Mouse (Mus musculus) CH12F3 (cell line): ENCODE measurements around the gene Hypk.
"Not testable (repeated sequence)": the region's sequence is repeated elsewhere in the genome, so short reads cannot be mapped to it uniquely, and the experiment has no call there.

Source experiments
- in situ Hi-C: fragments of 300-500 bp; cut with MboI; formaldehyde crosslinking; loops from 2 replicates; pipeline ENCODE4 v1.14.3; 2020; ENCODE audit warnings: low sequenced_read_pairs

Gene Hypk

DNA sequence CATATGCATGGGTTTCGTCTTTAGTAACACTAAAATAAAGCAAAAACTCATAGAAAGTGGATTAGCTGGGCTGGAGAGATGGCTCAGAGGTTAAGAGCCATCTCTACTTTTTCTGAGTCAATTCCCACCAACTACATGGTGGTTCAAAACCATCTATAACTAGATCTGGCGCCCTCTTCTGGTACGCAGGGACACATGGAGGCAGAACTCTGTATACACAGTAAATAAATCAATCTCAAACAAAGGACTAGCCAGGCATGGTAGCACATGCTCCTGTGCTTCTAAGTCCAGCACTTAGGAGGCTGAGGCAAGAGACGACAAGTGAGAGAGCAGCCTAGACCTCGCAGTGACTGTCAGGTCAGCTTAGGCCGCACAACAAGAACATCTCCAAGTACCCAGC, 48.5 kb downstream of the Hypk start:
- in situ Hi-C loops: not testable (repeated sequence)

DNA sequence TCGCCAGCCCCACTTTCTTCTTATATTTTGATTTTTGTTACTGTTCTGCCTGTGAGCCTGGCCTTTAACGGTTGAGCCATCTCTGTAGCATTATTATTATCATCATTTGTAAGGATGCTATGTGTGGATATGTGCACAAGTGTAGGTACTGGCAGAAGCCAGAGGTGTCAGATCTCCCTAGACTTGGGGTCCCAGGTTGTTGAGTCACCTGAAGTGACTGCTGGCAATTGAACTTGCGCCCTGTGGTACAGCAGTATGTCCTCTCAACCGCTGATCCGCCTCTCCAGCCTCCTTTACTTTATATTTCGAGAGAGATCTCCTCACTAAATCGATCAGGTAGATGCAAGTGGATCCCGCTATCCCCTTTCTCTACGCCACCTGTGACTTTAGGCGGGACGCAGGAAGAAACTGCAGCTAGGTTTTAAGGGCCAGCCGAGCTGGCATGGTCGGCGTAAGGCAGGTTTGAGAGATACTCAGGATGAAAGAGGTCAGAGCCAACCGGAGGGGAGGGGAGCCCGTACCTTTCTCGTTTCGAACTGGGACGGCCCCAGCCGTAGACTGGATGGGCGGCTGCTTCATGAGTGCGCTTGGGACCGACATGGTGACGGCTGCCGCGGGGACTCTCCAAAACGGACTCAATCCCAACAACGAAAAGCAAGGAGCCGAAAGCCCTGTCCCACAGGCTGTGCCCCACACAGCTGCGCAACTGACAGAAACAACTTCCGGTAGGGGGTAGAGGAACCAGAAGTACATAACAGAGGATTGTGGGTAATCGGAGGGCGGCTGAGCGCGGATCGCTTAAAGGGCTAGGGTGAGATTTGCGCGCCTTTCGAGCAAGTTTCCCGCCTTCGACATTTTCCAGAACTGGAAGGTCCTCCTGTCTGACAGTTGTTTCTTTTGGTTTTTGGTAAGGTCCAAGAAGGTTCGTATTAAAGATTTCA, 53.1 kb downstream of the Hypk start, which contains the start of the genes Mfap1a and Wdr76:
Mfap1a (minus strand) TSS at position 724 of the 941 bp plus-strand sequence.
Wdr76 (plus strand) TSS at position 782 of the 941 bp plus-strand sequence.
- in situ Hi-C loops: not testable (repeated sequence)

DNA sequence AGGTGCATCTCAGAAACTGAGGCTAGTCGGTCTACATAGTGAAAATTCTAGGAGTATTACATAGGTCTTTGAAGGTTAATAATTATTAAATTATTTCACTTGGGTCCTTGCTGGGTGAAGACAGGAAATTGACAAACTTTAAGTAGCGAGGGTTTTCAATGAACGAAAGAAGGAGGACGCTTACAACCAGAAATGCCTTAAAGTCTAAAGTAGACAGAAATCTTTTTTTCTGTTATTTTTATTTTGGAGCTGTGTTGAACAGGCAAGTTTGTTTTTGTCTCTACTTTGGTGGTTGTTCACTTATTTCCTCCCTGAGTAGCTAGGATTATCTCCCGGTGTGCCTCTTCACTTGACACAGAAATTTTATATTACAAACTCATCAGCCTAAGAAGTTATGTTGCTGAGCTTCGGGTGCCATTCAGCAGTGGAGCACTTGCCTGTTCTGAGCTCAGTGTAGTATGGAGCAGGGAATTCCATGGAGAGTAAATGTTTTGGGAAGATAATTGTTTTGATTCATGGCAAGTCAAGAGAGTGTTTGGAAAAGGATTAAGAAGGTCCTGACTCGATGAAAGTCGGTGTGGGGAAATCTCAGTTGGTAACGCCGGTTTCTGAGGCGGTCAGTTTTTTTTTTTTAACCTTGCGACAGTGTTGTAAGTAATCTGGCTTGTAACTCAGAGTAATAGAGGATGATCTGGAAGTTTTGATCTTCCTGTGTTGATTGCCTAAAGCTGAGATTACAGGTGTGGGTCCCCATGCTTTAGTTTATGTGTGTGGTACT, 54.3 kb downstream of the Hypk start:
- in situ Hi-C loops: no loop called here

DNA sequence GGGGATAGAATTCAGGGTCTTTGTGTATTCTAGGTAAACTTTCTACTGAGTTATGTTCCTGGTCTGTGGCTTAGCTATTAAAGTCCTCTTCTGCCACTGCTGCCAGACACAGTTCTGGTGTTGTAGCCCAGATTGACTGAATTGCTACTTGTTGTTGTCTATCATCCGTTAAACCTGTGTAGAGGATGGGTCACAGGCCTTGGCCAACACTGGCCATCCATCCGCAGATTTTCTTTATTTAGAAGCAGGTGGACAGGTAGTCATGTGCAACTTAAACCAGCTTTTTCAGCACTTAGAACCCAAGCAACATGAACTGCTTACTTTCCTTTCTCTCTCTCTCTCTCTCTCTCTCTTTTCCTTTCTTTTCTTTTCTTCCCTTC, 54.9 kb downstream of the Hypk start:
- in situ Hi-C loops: no loop called here
